Mouse (Mus musculus) MN1 (cell line): ENCODE results near the gene Nceh1.
A peak's percentile ranks its signal among the peaks of the same experiment; 100 is the strongest.
"Not testable (repeated sequence)": the region's sequence is repeated elsewhere in the genome, so short reads cannot be mapped to it uniquely, and the experiment has no call there.

Experiments used
- DNase-seq: peaks from one replicate; pipeline ENCODE4 v3.0.0-alpha.2; 2016; ENCODE audit warnings: low spot score

Gene Nceh1

DNA sequence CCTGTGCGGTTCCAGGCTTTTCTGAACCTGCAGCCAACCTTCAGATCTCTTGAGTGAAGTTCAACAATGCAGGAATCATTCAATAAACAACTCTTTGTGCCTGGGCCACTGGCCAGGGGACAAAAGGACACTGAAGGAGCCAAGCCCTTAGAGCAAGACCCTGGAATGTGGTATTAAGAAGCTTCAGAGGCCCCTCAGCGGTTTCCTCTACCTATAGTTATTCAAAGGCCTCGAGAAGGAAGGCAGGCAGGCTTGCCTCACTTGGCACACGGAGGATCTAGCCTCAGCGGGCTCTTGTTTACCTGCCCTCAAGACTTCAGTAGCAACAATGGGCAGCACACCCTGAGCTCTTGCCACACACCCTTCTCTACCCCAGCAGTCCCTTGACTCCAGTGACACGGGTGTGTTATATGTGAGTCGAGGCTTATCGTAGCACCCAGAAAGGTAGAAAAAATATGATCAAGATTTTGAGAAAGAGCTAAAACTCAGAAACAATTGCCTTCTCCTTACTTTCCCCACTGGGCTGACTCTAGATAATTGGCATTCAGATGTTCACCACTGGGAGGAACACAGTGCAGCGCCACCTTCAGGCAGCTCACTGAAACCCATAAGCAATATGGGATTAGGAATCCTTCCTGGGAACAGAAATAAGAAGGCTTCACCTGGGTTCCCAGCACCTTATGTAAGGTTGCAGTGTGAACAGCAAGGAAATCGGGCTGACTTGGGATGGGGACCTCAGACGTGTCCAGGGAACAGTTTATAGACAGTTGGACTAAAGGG, 46.0 kb downstream of the Nceh1 start:
- no peak for DNase-seq

DNA sequence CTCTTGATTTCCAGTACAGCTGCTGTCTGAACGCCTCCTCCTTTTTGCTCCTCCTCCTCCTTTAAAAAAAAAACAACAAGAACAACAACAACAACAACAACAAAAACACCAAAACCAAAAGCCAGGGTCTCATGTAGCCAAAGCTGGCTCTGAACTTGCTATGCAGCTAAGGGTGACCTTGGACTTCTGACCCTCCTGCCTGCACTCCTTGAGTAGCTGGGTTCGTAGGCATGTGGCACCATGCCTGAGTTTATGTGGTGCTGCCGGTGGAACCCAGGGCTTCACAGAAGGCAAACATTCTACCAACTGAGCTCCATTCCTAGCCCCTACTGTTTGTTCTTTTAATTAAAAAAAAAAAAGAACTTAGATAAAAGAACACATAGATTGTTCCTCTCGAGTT, 50.6 kb downstream of the Nceh1 start:
- DNase-seq: no peak

DNA sequence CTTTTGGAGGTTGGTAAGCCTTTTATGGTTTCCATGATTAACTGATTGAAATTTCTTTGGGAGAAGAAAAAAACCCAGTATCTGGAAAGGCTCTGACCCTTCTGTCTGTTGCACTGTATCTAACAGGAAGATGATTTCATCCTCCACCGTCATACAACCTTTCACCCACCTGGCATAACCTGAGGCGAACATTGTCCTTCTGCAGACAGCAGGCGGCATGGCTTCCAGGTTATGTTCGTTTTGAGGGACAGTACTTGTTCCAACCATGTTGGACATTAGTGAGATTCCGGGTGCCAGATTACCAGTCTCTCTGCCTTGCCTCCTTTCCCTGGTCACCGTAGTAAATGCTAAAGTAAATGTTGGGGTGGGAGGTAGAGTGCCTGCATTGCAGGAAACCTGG, 51.1 kb downstream of the Nceh1 start:
- no peak for DNase-seq

DNA sequence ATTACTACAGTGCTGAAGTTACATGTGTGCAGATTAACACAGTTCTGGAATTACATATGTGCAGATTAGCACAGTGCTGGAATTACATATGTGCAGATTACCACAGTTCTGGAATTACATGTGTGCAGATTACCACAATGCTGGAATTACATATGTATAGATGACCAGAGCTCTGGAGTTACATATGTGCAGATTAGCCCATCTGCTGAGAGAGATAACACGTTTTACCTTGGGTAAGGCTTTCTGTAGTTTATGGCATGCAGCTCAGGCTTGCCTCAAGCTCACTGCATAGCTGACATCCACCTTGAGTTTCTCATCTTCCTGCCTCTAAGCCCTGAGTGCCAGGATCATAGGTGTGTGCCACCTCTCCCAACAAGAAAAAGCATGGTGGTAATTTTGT, 52.2 kb downstream of the Nceh1 start:
- DNase-seq: no peak

DNA sequence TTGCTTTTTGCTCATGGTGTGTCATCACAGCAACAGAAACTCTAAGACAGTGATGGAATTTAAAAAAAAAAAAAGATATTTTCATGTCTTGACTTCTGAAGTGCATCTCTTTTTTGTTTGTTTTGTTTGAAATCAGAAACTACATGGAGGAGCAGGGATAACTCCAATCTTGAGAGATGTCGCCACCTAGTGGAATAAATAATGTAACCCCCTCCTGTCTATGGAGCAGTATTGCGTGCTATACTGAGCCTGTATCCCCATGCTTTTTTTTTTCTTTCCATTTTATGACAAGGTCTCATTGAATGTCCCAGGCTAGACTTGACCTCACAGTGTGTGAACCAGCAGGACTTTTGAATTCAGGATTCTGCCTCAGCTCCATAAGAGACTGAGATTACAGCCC, 54.5 kb downstream of the Nceh1 start:
- peak; percentile 76 for DNase-seq

DNA sequence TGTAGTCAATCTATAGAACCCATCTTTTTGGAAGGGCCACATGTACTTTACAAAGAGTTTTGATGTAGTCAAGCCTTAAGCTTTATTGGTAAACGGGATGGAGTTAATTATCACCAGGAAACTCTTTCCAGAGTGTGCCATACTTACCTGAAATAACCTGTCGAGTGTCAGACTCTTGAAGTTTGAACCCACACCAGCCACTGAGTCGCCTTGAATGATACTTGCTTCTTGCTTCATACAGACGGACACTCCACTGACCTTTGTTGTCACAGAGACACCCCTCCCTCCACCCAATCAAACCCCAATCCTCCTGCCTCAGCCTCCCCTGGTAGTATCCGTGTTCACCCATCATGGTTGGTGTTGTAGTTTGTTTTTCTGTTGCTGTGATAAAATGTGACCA, 55.8 kb downstream of the Nceh1 start:
- DNase-seq: no peak

DNA sequence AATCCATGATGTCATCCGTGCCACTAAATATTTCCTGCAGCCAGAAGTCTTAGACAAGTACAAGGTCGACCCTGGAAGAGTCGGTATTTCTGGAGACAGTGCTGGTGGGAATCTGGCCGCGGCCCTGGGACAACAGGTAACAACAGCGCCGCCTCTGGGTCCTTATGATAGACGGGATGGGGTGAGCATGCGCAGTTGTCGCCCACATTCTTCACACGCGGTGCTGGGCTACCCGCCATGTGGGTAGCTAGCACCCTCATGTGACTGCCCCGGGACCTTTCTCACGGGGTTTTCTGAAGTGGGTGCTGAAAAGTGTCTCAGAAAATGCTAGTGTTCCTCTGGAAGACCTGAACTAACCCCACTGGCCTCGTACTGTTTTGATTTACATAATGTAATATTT, 56.8 kb downstream of the Nceh1 start:
- DNase-seq: no peak

DNA sequence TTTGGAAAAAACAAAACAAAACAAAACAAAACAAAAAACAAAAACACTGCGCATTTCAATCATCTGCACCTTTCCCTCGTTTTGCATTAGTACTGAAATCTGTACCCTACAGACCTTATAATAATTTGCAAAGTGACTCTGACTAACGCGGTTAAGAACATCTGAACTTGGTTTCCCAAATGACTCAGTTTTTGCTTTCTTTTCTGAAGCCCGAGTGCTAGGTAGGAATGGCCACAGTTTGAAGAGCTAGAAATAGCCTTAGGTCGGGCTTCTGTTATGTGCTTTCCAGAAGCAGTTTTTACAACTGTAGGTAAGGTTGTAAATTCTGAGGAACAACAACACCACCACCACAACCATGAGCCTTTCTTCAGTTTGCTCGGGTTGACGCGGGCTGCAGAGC, 59.1 kb downstream of the Nceh1 start:
- DNase-seq: no peak

DNA sequence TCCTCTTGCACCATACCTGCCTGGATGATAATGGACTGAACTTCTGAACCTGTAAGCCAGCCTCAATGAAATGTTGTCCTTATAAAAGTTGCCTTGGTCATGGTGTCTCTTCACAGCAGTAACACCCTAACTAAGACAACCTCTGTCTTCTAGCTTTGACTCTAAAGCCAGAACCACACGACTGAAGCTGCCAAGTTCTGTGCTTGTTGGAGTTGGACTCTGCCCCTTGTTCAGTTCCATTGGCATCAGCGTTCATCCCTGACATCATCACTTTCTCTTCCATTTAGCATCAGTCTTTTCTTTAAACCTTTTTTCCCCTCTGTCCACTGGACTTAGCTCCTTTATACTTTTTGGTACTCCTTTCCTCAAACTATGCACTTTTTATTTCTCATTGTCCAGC, 63.4 kb downstream of the Nceh1 start:
- DNase-seq: no peak

DNA sequence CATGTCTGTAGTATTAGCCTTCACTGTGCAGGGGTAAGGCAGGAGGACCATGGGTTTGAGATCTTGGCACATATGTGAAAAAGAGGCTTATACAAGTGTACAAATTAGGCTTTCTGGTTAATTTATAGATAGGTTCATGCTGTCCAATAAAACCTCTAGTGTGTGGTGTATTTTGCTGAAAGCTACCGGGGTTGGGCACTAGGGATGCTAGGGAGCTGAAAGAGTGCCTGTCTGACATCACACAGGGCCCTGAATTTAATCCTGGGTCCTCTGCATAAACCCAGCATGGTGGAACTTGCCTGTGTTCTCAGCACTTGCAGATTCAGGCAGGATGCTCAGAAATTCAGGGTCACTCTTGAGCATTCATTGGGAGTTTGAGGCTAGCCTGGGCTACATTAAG, 65.0 kb downstream of the Nceh1 start:
- no peak for DNase-seq

DNA sequence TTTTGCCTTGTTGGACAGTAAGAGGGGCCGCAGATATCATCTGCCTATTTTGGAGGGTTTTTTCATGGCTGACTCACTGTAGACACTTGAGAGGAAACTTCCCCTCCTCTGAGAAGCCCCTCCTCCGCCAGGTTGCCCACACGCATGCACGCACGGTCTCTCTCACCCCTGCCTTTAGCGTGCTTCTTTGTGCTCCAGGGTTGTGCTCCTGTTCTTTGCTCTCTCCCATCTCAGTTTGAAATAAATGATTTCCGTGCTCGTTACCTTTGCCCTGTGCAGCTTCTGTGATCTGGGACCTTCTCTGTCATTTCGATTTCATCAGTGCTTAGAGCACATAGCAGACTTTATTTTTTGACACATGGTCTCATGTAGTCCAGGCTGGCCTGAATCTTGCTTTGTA, 66.3 kb downstream of the Nceh1 start:
- DNase-seq: no peak

DNA sequence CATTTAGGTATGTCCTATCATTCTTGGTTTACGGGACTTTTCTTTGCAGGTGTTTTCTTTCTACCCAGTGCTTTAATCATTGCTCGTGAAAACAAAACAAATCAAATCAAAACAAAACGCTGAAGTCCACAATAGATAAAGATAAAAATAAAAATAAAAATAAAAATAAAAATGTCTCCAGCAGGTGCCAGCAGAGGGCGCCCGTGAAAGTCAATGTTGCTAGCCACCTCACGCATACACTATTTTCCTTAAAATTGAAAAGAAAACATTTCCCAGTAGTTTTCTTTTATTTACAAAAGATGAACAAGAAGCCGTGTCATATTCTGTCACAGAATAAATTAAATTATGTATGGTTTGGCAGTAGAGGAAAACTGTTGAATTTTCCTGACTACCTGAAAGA, 68.2 kb downstream of the Nceh1 start:
- no peak for DNase-seq

DNA sequence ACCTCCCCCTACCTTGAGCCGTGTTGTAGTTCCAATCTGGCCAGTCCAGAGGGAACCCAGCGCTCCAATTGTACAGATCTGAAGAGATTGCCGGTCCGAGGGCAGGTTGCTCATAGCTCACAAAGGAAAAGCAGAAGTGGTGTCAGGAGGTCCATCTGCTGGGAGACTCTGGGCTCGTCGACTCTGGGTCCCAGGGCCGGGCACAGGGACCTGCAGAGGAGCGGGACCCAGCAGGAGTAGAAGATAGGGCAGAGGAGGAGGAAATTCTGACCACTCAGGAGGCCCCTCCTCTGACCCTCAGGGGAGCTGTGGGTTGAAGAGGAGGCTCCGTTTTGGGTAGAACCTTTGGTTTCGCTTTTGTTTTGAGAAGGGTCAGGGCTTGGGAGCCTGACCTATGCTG, 75.7 kb downstream of the Nceh1 start:
- peak; percentile 21 for DNase-seq

DNA sequence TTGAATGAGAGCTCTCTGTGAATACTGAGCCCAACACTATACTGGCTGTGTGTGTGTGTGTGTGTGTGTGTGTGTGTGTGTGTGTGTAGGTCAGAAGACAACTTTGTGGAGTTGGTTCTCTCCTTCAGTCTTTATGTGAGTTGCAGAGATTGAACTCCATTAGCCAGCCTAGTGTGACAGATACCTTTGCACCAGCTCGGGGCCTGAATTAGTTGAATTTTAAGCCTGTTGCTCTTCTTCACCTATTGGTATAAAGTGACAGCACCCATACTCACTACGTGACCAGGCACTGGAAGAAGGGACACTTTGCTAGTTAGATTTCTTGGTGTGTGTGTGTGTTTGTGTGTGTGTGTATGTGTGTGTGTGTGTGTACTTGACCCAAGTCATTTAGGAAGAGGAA, 77.6 kb downstream of the Nceh1 start:
- DNase-seq: no peak

DNA sequence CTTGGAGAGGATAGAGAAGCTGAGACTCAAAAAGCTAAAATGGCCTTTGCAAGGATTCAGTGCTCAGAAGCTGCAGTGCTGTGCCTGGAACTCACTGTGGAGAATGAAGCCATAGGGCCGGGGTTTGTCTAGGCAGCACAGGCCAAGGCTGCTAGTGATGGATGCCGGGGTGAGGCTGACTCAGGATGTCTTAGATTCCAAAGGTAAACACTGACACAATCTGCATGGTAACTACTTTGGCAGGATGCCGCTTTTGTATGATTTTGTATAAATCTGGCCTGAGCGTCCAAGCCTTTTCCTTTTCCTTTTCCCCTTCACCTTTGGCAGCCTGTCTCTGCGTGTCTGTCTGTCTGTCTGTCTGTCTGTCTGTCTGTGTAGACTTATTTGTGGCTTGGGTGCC, 84.6 kb downstream of the Nceh1 start:
- DNase-seq: no peak

DNA sequence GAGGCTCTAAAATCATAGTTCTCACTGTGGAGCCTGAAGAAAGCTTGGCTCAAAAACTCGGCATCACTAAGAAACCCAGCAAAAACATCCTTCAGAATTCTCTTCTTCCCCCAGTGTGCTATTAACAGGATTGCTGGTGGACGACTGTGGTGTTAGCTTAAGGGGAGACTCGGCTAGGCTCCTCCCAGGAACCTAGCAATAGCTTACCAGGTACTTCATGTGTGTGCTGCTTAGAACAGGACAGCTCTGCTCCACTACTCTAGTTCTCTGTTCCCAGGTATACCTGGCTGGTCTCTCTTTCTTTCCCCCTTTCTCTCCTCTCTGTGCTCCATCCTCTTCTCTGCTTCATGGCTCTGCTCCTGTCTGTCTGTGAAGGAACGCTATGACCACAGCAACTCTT, 85.1 kb downstream of the Nceh1 start:
- no peak for DNase-seq

DNA sequence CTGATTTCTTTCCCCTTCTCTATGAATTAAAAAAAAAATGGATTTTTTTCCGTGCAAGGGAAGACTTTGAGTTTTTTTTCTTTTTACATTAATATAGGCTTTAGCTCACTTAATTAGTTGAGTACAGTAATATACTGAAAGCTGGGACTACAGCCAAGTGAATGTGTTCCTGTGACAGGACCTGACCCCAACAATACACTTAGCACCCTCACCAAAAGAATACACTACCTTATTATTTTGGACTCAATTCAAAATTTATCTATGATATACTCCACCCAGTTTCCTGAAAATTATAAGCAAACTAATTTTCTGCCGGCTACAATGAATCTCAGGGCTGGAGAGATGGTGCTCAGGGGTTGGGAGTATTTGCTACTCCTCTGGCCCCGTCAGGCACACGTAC, 86.4 kb downstream of the Nceh1 start:
- DNase-seq: no peak

DNA sequence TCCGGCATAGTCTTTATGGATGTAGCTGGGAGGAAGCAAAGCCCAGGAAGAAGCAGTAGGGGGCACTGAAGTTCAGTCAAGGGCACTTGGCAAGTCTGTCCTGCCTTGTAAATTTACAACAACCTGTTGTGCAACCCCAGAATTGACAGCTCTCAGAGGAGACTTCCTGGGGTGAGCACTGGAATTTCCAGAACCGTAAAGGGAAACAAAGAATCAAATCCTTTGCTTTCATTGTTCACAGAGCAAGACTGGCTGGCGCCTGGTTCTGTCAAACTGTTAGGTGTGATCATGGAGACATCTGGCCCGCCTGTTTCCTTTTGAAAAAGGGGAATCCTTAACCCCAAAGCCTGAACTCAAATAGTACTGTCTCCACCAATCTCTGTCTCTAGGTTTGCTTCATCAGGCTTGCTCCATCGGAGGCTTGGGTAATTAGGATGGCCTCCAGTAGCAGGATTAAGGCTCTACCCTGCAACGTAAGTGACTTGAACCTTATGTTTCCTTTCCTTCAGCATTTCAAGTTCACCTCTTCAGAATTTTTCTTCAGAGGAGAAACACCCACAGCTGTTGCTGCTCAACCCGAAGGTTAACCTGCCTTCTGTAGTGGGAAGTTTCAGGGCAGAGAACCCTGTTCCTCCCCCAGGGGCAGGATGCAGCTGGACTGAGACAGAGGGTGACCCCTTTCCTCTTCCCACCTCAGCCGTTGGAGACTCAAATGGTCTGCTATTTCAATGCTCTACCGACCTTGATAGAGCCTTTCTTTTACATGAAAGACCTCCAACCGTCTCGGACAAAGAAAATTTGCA, 87.6 kb downstream of the Nceh1 start:
- DNase-seq: no peak

DNA sequence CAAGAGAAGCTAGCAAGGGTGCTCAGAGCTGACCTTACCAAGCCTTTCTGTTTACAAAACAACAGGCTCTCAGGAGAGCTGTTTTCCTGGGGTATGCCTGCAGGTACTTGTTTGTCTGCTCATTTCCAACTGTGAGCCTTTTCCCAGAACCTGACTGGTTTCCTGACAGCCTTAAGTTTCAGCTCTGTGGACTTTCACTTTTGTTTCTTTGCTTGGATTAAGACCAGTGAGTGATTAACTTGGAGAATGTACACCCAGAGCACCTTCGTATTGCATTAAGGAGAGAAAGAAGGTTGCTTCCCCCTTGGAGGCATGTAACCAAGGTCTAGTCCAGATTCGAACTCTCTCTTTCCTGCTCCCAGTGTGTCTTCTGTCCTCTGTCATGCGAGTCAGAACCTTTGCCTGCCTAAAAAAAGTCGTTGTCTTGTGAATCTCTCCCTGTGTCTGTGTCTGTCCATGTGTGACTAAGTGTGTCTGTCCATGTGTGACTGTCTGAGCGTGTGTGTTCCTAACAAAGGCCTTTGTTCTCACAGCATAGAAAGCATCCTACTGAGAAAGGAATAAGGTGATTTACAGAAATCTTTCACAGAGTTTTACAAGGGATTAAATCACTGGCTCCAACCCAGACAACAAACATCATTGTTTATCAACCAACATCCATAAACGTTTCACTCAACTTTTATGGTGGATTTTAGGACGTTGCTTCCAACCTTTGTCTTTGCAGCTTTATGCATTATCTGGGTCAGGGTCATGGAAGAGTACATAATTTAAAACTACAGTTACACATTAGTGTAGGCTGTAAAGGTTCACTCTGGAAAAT, 90.4 kb downstream of the Nceh1 start:
- DNase-seq: no peak

DNA sequence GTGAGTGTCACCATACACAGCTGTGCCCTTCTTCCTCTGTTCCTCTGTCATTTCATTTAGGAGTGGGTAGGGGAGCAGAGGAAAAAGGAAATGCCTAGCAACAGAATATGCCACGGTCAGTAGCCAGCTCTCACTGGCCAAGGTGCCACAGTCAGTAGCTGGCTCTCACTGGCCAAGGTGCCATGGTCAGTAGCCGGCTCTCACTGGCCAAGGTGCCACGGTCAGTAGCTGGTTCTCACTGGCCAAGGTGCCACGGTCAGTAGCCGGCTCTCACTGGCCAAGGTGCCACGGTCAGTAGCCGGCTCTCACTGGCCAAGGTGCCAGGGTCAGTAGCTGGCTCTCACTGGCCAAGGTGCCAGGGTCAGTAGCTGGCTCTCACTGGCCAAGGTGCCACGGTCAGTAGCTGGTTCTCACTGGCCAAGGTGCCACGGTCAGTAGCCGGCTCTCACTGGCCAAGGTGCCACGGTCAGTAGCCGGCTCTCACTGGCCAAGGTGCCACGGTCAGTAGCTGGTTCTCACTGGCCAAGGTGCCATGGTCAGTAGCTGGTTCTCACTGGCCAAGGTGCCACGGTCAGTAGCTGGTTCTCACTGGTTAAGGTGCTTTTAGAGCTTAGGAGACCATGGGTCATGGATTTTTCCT, 96.6 kb downstream of the Nceh1 start:
- not testable (repeated sequence) for DNase-seq

DNA sequence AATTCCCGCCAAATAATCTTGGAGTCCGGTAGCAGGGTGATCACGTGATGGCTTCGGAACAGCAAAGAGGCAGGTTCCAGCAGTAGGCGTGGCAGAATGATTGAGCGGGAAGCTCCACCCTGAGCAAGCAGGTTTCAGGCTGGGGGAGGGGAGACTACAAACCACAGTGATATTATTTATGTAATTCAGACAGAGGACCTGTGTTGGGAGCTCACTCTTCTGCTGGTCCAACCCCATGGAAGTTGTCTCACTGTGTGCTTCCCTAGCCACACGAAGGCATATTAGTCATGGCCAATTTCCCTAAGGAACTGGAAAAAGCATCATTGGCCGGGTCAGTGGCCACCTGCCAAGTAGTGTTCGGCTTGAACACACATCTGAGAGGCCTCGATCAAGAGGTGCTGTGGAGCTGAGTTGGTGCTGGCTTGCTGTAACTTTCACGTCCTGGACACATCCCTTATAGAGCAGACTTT, 97.5 kb downstream of the Nceh1 start:
- peak; percentile 50 for DNase-seq

DNA sequence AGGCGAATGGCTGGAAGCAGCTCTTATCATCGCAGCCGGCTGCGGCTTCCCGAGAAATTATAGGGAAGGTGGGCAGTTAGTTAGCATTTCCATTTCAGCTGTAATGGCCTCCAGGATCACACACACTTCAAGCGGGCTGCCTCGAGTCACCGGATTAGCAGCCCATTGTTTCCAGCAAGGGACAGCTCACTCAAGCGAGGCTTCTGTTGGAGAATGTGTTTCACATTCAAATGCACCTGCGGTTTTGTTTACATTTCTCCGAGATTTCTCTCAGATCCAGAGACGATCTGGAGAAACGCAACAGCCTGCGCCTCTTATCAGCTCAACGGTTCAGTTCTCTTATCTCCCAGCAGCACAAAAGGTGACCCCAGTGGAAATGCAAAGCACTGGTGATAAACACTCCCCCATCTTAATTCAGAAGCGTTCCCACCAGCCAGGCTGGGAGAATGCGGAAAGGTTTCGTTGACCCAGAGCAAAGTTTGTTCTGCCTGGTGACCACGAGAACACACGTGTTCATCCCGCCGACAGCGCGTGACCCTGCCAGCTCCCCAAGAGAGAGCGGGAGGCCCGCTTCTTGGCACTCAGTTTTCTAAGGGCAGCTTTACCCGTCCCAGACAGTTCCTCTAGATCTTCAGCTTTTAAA, 100.4 kb downstream of the Nceh1 start:
- DNase-seq: no peak
